Mouse (Mus musculus): Measurements from ENCODE around the gene Txlng. TPM values are rescaled to one million over a fixed set of nuclear protein-coding genes. Genes with fewer than 3 reads are reported as not detected.
A peak's percentile ranks its signal among the peaks of the same experiment; 100 is the strongest.
"Not testable (repeated sequence)": the region's sequence is repeated elsewhere in the genome, so short reads cannot be mapped to it uniquely, and the experiment has no call there.

Txlng gene
- total and polyA plus RNA-seq, 3 experiments = 24.3 to 115 (median 28.8) TPM

- no peaks in the 10 kb centered on the region for H3K27me3 ChIP-seq (ENCODE audit: control insufficient read depth in 1 of 2, insufficient read depth in 2 of 2, low read length in 2 of 2)
- peaks cover 0 to 26% of the 10 kb centered on the region in 2 experiments for H3K36me3 ChIP-seq (ENCODE audit: control insufficient read depth in 1 of 2, insufficient read depth in 2 of 2, low read length in 2 of 2)
- H3K4me1 ChIP-seq (ENCODE audit: control insufficient read depth in 1 of 2, insufficient read depth in 2 of 2, low read length in 2 of 2) = peaks cover 6 to 13% of the 10 kb centered on the region in 2 experiments
- DNase-seq (ENCODE audit: low read depth, low spot score) = no peak
- H3K79me2 ChIP-seq (ENCODE audit: control insufficient read depth, insufficient read depth, low read length, poor library complexity) = peaks cover 18% of the 10 kb centered on the region
- no peak overlapping the region for H3K27ac ChIP-seq (ENCODE audit: control insufficient read depth, low read depth, low read length)
- peak; percentile 55 for TF ChIP-seq ZNF384 (IDR thresholded peaks at IDR 0.05; ENCODE audit: low read depth, low read length)
- TF ChIP-seq JUND (IDR thresholded peaks at IDR 0.05; ENCODE audit: low read depth, low read length) = no peak
- TF ChIP-seq MXI1 (IDR thresholded peaks at IDR 0.05; ENCODE audit: low read depth, low read length) = 0 out of 2 replicates have a peak, but pooled peaks have one; percentile 4
- no peak overlapping the region for H3K4me3 ChIP-seq (ENCODE audit: control insufficient read depth in 1 of 2, insufficient read depth in 1 of 2, low read depth in 2 of 2, low read length in 2 of 2)
- H3K9ac ChIP-seq (ENCODE audit: control insufficient read depth, low read depth, low read length, poor library complexity, severe bottlenecking) = no peak overlapping the region
- no peaks in the 10 kb centered on the region for H3K9me3 ChIP-seq (replicated peaks; ENCODE audit: insufficient read depth, low read length)
Observed at GRCm38 (mm10) chrX:162831036-162831435, 1.8 kb upstream of the Txlng start.

GRCm38 (mm10) chrX:162830313-162830712 lies 1.1 kb upstream of the Txlng start:
- Histone ChIP-seq H3K9ac (ENCODE audit: control insufficient read depth, low read depth, low read length, poor library complexity, severe bottlenecking) (peak overlapping the region; percentile 73), H3K4me3 (ENCODE audit: control insufficient read depth in 1 of 2, insufficient read depth in 1 of 2, low read depth in 2 of 2, low read length in 2 of 2) (peak overlapping the region in 1 of 2 experiments; percentile 86; a peak in 2 of 4 replicates), H3K79me2 (ENCODE audit: control insufficient read depth, insufficient read depth, low read length, poor library complexity) (peaks cover 24% of the 10 kb centered on the region), H3K36me3 (ENCODE audit: control insufficient read depth in 1 of 2, insufficient read depth in 2 of 2, low read length in 2 of 2) (peaks cover 0 to 26% of the 10 kb centered on the region in 2 experiments), H3K4me1 (ENCODE audit: control insufficient read depth in 1 of 2, insufficient read depth in 2 of 2, low read length in 2 of 2) (peaks cover 6 to 13% of the 10 kb centered on the region in 2 experiments)
- not testable (repeated sequence) for H3K27ac ChIP-seq (ENCODE audit: control insufficient read depth, low read depth, low read length); H3K9me3 ChIP-seq (replicated peaks; ENCODE audit: insufficient read depth, low read length); H3K27me3 ChIP-seq (ENCODE audit: control insufficient read depth in 1 of 2, insufficient read depth in 2 of 2, low read length in 2 of 2)
- DNase-seq (ENCODE audit: low read depth, low spot score) = peak; percentile 17
- peak; percentile 84 for TF ChIP-seq ZNF384 (IDR thresholded peaks at IDR 0.05; ENCODE audit: low read depth, low read length)

GRCm38 (mm10) chrX:162829741-162830140 lies 487 bp upstream of the Txlng start:
- TF ChIP-seq RAD21 (IDR thresholded peaks at IDR 0.05; ENCODE audit: low read depth, low read length) (no peak), MYC (IDR thresholded peaks at IDR 0.05; ENCODE audit: low read depth, low read length) (no peak), MXI1 (IDR thresholded peaks at IDR 0.05; ENCODE audit: low read depth, low read length) (no peak), ZKSCAN1 (IDR thresholded peaks at IDR 0.05; ENCODE audit: low read depth, low read length) (no peak), CHD1 (IDR thresholded peaks at IDR 0.05; ENCODE audit: low read depth, low read length) (no peak), E2F4 (IDR thresholded peaks at IDR 0.05; ENCODE audit: borderline replicate concordance, low read depth, low read length) (no peak)
- H3K27ac ChIP-seq (ENCODE audit: control insufficient read depth, low read depth, low read length) = peak overlapping the region; percentile 71
- DNase-seq (ENCODE audit: low read depth, low spot score) = no peak
- peak overlapping the region; percentile 73 for H3K9ac ChIP-seq (ENCODE audit: control insufficient read depth, low read depth, low read length, poor library complexity, severe bottlenecking)
- H3K36me3 ChIP-seq (ENCODE audit: control insufficient read depth in 1 of 2, insufficient read depth in 2 of 2, low read length in 2 of 2) = peaks cover 0 to 26% of the 10 kb centered on the region in 2 experiments
- peak overlapping the region; percentile 66 to 86 for H3K4me3 ChIP-seq (ENCODE audit: control insufficient read depth in 1 of 2, insufficient read depth in 1 of 2, low read depth in 2 of 2, low read length in 2 of 2)
- no peaks in the 10 kb centered on the region for H3K27me3 ChIP-seq (ENCODE audit: control insufficient read depth in 1 of 2, insufficient read depth in 2 of 2, low read length in 2 of 2)
- peaks cover 6 to 13% of the 10 kb centered on the region in 2 experiments for H3K4me1 ChIP-seq (ENCODE audit: control insufficient read depth in 1 of 2, insufficient read depth in 2 of 2, low read length in 2 of 2)
- H3K9me3 ChIP-seq (replicated peaks; ENCODE audit: insufficient read depth, low read length) = no peaks in the 10 kb centered on the region
- H3K79me2 ChIP-seq (ENCODE audit: control insufficient read depth, insufficient read depth, low read length, poor library complexity) = peaks cover 26% of the 10 kb centered on the region

- peak overlapping the region; percentile 73 to 98 for H3K4me3 ChIP-seq (ENCODE audit: control insufficient read depth in 1 of 2, insufficient read depth in 1 of 2, low read depth in 2 of 2, low read length in 2 of 2)
- peaks cover 26% of the 10 kb centered on the region for H3K79me2 ChIP-seq (ENCODE audit: control insufficient read depth, insufficient read depth, low read length, poor library complexity)
- no peaks in the 10 kb centered on the region for H3K9me3 ChIP-seq (replicated peaks; ENCODE audit: insufficient read depth, low read length)
- H3K9ac ChIP-seq (ENCODE audit: control insufficient read depth, low read depth, low read length, poor library complexity, severe bottlenecking) = peak overlapping the region; percentile 92
- no peak for DNase-seq (ENCODE audit: low read depth, low spot score)
- H3K27me3 ChIP-seq (ENCODE audit: control insufficient read depth in 1 of 2, insufficient read depth in 2 of 2, low read length in 2 of 2) = no peaks in the 10 kb centered on the region
- TF ChIP-seq CHD1 (IDR thresholded peaks at IDR 0.05; ENCODE audit: low read depth, low read length) = 0 out of 2 replicates have a peak, but pooled peaks have one; percentile 19
- no peak for TF ChIP-seq MAFK (IDR thresholded peaks at IDR 0.05; ENCODE audit: borderline replicate concordance, low read depth, low read length)
- TF ChIP-seq ZNF384 (IDR thresholded peaks at IDR 0.05; ENCODE audit: low read depth, low read length) = no peak
- no peak for TF ChIP-seq EP300 (IDR thresholded peaks at IDR 0.05; ENCODE audit: low read depth in 1 of 2, low read length in 2 of 2)
- peaks cover 6 to 13% of the 10 kb centered on the region in 2 experiments for H3K4me1 ChIP-seq (ENCODE audit: control insufficient read depth in 1 of 2, insufficient read depth in 2 of 2, low read length in 2 of 2)
- H3K27ac ChIP-seq (ENCODE audit: control insufficient read depth, low read depth, low read length) = peak overlapping the region; percentile 78
- H3K36me3 ChIP-seq (ENCODE audit: control insufficient read depth in 1 of 2, insufficient read depth in 2 of 2, low read length in 2 of 2) = peaks cover under 1 to 26% of the 10 kb centered on the region in 2 experiments
Observed at GRCm38 (mm10) chrX:162828783-162829182, 471 bp downstream of the Txlng start.
